Mouse (Mus musculus): Measurements from ENCODE around the gene Pan3.

DNA sequence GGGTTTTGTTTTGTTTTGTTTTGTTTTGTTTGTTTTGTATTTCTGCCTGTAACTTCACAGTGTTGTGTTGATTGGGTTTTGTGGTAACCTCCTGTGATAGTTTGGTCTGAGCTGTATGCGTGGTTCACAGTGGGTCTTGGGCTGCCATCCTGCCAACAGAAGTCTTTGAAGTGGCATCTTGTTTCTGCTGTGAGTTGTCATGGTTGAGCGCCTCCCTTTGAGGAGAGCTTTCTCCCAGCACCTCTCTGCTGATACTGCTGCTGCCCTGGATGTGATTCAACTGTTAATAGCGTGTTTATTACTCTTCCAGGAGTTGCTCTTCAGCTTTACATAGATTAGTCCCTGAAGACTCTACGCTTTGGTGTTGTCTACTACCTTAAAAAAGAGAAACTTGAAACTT, 18.6 kb downstream of the Pan3 start:
- TF ChIP-seq CTCF (IDR thresholded peaks at IDR 0.05) (no peak), POLR2A (IDR thresholded peaks at IDR 0.05; ENCODE audit: insufficient read depth, low read depth, low read length) (no peak)

Measured in heart, adult 2 months (tissue).